Mouse (Mus musculus): ENCODE measurements around the gene Dcaf17. TPM values are rescaled to one million over a fixed set of nuclear protein-coding genes. Genes with fewer than 3 reads are reported as not detected.

Gene Dcaf17
- polyA plus RNA-seq (2014; fragmentation: Illumina TruSeq; extraction: RNeasy Lipid Tissue Mini Kit (QIAGEN cat#74804); ENCODE audit: low read depth, low replicate concordance): 5.3 TPM

GRCm38 (mm10) chr2:71055300-71056114 lies at the start of gene Dcaf17, which contains the start of gene Mettl8:
Gene Dcaf17, plus strand, starts transcription at chr2:71055328.
Gene Mettl8, minus strand, starts transcription at chr2:71055583.

DNA sequence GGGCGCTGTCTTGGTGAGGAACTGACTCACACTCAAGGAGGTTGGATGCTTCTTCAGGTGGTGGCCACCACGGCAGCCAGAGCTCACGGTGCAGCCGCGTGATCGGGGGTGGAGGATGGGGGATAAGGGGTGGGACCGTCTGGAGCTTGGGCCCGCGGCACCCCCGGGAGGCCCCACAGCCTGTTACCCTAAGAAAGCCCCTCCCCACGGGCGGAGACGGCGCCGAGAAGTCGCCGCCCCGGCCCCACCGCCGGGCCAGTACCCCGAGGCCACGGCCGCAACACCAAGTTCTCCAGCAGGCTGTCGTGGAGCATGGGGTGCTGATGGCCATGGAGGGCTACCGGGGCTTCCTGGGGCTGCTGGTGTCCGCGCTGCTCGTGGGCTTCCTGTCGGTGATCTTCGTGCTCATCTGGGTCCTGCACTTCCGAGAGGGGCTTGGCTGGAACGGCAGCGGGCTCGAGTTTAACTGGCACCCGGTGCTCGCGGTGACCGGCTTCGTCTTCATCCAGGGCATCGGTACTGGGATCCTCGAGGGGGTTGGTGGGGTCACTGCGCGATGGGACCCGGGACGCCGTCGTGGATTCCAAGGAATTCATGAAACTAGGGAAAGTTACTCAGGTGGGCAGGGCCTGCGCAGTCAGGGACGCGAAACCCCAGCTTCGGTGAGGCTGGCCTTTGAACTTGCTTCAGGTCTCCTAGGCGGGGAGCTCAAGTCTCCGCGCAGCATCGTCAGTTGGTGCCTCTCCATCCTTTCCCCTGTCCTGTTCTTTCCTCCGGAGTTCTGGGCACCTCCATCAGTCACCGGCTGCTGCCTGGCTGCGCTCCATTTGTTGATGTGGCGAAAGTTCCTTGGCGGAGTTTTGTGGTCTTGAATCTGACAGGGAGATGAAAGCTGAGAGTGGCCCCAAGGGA lies 62.9 kb downstream of the Dcaf17 start, which contains the start of gene Cybrd1:
Gene Cybrd1 (plus strand): TSS at position 127 of the 912 bp plus-strand sequence.

Other genes starting within 250 kb of the Dcaf17 start
- gene Tlk1, start 229.6 kb upstream of the Dcaf17 start, polyA plus RNA-seq (2014; fragmentation: Illumina TruSeq; extraction: RNeasy Lipid Tissue Mini Kit (QIAGEN cat#74804); ENCODE audit: low read depth, low replicate concordance): 25.3 TPM
- 7.1 TPM for gene Mettl8, start 255 bp downstream of the Dcaf17 start, polyA plus RNA-seq (2014; fragmentation: Illumina TruSeq; extraction: RNeasy Lipid Tissue Mini Kit (QIAGEN cat#74804); ENCODE audit: low read depth, low replicate concordance)
- 2.4 TPM for gene Cybrd1, start 62.6 kb downstream of the Dcaf17 start, polyA plus RNA-seq (2014; fragmentation: Illumina TruSeq; extraction: RNeasy Lipid Tissue Mini Kit (QIAGEN cat#74804); ENCODE audit: low read depth, low replicate concordance)
- 60.1 TPM for gene Dync1i2, start 156.4 kb downstream of the Dcaf17 start, polyA plus RNA-seq (2014; fragmentation: Illumina TruSeq; extraction: RNeasy Lipid Tissue Mini Kit (QIAGEN cat#74804); ENCODE audit: low read depth, low replicate concordance)

All from heart, adult 10 weeks (tissue).